Mouse (Mus musculus) thymus, postnatal 36 days (tissue): Measurements from ENCODE around the gene Fbxl13.

ENCODE experiments used
- DNase-seq, 2 experiments: peaks; one replicate each; pipeline ENCODE4 v3.0.0; 2022; ENCODE audit warnings: mixed read lengths in 2 of 2

The Fbxl13 gene

GRCm38 (mm10) chr5:21513363-21513762, 132.1 kb downstream of the Fbxl13 start:
- DNase-seq, result no peak

- DNase-seq, result no peak
Observed at GRCm38 (mm10) chr5:21509801-21510200, 135.6 kb downstream of the Fbxl13 start.

DNA sequence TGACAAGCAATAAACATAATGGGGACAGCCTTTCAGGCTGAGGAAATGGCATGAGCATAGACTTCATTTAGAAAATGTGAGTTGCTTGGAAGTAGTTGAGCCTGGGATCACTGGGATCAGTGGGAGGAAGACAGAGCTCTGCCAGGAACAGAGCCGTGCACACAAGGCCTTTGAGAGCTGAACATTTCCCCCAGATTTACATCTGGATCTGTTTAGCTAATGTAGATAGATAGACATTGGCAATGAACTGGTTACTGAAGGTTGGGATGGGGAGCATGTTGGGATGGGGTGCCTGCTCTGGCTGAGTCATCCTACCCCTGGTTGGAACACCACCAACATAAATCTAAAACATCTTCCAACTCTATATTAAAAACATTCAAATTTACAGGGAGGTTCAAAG, 138.5 kb downstream of the Fbxl13 start:
- no peak for DNase-seq

GRCm38 (mm10) chr5:21505159-21505558, 140.3 kb downstream of the Fbxl13 start:
- no peak for DNase-seq

GRCm38 (mm10) chr5:21502936-21503610, 142.4 kb downstream of the Fbxl13 start:
- no peak for DNase-seq

GRCm38 (mm10) chr5:21500941-21501340, 144.5 kb downstream of the Fbxl13 start:
- DNase-seq, result no peak

DNA sequence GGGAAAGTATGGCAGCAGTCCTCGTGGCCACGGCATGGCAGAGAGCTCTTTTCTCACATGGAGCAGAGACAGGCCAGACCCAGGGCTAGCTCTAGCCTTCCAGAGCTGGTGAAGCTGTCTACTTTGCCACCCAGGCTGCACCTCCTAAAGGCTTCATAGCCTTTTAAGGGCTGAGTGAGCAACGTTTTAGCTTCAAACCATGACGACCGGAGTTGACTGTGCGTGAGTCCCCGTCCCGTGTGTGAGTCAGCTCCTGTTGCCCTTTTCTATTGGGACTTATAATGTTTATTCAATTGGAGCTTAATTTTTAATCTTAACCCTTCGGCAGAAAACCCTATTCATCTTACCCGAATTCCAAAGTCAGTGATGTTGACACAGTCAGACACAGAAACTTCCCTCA, 145.3 kb downstream of the Fbxl13 start:
- DNase-seq, result no peak

- no peak for DNase-seq
Observed at GRCm38 (mm10) chr5:21498925-21499324, 146.5 kb downstream of the Fbxl13 start.

- DNase-seq, result no peak
Observed at GRCm38 (mm10) chr5:21498490-21498889, 146.9 kb downstream of the Fbxl13 start.

DNA sequence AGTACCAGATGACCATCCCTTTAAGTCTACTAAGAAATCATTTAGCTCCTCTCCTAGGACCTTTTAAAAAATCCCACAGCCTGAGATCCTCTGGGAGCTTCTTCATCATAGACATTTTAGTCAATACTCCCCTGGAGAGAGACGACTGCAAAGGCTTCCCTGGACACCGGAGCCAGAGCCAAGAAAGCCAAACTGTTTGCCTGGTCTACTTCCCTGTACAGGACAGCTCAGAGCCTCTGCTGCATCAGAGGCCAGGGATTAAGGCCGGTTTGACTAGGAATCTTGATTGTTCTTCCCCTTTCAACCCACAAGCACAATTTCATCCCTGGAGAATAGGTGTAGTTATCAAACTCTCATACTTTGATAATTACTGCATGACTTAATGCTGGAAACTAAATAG, 148.6 kb downstream of the Fbxl13 start:
- no peak for DNase-seq

DNA sequence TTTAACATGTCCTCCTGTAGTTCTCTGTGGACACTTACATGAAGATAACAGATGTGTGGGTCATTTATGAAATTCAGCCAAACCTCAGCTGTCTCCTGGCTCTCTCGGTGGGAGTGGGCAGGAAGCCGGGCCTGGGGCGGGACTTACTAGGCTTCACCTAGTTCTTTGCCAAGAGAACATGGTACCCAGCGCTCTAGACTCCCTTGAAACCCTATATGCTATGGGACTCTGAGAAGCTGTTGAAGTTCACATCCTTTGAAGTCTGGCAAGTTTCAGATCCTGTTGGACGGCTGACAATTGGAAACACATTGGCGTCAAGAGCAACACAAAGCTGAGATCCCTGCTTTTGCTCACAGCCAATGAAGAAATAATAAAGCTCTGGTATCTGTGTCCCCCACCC, 149.1 kb downstream of the Fbxl13 start:
- no peak for DNase-seq

DNA sequence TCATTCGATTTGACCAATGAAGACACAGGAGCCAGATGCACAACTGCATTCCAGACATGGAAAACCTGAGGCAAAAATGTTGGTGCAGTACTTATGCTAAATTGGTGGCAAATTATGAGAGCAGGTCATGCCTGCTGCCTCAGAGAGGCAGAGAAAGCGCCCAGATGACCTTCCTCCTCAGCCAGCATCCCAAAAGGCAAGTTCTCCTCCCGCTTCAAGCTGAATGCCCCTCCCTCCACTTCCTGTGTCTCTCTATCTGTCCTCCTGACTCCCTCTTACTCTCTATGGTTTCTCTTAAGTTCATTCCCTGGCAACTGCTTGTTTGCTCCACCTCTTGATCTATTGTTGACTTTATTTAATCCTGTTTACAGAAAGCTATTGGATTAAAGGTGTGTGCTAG, 150.7 kb downstream of the Fbxl13 start:
- DNase-seq, result no peak

DNA sequence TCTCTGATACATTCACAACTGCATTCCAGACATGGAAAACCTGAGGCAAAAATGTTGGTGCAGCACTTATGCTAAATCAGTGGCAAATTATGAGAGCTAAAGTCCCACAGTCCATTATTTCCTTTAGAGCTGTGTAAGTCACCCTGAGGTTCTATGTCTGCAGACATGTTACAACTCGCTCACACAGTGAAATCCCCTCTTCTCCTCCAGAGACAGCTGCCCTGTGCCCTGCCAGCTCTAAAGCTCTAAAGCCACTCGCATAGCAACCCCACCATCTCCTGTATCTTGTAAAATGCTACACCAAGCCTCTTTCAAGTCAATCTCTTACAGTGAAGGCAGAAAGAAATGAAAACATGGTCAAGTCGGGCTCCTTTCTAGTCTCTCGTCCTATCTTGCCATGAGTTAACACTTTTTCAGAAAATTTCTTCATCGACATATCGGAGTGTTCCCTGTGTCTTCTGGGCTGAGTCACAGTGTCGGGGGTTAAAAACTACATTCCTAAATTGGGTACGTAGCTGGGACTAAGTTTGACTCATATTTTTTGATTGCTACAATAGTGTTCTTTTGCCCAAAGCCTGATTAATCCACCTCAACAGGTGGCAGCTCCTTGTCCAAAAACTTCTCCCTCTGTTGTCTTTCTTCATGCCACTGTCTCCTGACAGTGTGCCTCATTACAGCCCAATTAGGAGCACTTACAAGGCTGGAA, 152.0 kb downstream of the Fbxl13 start:
- no peak for DNase-seq

- DNase-seq, result no peak
Observed at GRCm38 (mm10) chr5:21492213-21492612, 153.2 kb downstream of the Fbxl13 start.

DNA sequence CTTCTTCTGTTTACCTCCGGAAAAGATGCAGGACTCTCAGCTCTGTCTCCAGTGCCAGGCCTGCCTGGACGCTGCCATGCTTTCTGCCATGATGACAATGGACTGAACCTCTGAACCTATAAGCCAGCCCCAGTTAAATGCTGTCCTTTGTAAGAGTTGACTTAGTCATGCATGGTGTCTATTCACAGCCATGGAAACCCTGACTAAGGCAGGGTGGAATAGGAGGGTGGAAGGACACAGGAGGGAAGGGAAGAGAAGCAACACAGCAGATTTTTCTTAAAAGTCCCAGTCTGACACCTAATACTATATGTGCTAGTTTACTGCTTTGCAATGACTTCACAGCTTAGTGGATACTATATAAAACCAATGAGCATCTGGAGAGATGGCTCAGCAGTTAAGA, 154.0 kb downstream of the Fbxl13 start:
- DNase-seq, result no peak

DNA sequence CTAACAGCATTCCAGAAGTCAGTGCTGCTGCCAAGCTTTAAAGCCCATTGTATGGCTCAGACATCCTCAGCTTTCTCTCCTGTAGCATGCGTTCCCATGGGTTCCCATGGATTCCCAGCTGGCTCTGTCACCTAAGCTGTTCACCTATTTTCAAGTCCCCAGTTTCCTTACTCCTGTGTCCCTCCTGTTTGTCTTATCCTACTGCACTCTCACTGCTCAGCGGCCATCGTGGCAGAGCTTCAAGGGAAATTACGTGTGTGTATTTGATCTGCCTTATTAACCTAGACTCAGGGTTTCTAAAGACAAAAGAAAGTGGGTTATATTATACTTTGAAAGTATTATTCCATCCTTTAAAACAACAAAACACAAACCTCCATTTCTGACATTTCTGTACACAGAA, 156.3 kb downstream of the Fbxl13 start:
- no peak for DNase-seq

- no peak for DNase-seq
Observed at GRCm38 (mm10) chr5:21488506-21488905, 156.9 kb downstream of the Fbxl13 start.

DNA sequence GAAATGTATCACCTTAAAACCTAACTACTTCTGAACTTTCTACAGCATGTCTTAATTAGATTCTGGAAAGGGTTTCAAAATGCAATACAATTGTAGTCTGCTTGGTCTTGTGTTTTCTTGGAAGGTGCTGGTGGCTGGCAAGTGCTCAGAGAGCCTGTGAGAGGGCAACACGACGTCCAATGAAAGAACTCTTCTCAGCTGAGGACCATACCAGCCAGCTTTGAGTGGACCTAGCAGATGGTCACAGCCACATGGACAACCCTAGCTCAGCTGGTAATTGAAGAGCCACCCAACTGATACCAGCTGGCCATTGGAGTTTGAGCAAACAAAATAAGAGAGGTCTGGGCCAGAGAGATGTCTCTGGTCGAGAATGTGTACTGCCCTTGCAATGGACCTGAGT, 157.7 kb downstream of the Fbxl13 start:
- DNase-seq, result no peak

DNA sequence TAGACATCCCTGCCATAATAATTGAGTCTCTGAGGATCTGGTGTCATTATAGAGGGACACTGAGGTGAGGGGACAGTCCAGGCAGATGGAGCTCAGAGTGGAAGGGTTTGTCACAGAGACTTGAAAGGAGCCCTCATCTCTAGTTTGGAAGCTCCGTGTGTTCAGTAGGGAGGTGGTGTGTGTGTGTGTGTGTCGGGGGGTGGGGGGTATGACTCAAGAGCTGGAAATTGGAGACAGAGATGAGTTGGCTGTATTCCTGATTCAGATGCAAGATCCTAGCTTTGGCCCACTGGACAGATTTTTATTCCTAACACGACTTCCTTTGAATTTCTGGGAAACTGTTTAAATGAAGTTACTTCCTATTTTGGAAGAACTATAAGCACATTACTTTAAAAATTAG, 158.1 kb downstream of the Fbxl13 start:
- no peak for DNase-seq

- no peak for DNase-seq
Observed at GRCm38 (mm10) chr5:21486798-21487197, 158.6 kb downstream of the Fbxl13 start.

DNA sequence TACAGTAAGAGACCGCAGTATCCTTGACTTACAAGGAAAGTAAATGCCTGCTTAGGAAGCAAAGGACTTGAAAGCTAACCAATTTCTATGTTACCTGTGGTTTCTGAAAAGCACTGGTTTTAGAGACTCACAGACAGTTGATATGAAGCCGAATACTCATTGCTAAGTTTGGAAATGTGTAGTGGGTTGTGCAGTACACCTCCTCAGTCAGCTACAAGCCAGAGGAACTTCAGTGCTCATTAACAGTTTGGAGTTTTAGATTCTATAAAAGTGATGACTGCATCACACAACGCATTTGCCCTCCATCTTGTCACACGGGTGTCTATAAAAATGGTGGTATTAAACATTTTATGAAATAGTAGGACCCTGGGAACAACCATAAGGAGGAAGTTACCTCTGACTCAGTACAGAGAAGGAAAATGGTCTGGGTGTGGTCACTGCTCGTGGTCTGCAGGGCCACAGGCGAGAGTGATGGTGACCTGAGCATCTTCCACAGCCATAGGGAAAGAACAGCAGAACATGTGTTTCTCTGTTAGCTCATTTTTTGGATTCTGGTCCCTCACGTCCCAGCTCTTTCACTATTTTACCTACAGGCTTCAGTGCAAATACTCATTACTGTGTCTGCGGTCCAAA, 160.1 kb downstream of the Fbxl13 start:
- no peak for DNase-seq

DNA sequence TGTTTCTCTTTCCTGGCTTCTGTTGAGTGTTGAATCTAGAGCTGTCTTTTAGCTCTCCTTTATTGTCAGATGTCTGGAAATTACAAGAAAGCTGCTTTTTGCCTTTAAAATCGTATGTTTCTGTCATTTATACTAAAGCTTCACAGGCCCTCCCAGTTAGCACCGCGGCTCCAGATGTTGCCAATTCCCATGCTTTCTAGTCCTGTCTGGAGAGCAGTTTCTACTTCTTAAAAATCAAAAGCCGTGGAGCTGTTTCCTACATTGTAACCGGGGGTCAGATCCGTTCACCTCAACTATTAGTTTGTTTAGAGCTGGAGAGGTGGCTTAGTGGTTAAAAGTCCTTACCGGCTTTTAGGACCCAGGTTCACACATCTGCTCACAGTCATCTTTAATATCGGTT, 162.2 kb downstream of the Fbxl13 start:
- DNase-seq, result no peak

- no peak for DNase-seq
Observed at GRCm38 (mm10) chr5:21482446-21483222, 162.8 kb downstream of the Fbxl13 start.
